Mouse (Mus musculus): ENCODE measurements at regions not wholly inside any gene's neighbourhood (a gene's known extent, or its start where the extent isn't known, plus 50 kb on each side); places are given as distances from the start of the nearest gene placed in this dataset.
A peak's percentile ranks its signal among the peaks of the same experiment; 100 is the strongest.
"Not testable (repeated sequence)": the region's sequence is repeated elsewhere in the genome, so short reads cannot be mapped to it uniquely, and the experiment has no call there.

DNA sequence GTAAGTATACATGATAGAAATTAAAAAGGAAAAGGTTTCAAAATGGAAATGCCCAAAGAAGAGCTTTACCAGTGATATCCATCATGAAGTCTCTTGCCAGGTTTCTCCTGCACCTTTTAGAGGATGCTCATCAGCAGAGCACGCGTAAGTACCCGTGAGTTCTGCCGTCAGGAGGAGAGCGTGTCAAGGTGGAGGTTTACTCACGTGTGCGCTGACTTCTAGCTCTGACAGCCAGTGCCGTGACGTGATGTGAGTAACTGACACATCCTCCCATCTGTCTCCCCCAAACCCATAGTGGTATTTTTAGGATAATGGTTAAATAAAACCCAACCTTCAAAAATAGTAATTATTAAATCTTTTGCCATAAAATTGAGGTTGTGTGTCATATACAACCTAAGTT, 55.3 kb downstream of the Adra2a start:
- no peak for DNase-seq (ENCODE audit: low spot score in 2 of 2)

DNA sequence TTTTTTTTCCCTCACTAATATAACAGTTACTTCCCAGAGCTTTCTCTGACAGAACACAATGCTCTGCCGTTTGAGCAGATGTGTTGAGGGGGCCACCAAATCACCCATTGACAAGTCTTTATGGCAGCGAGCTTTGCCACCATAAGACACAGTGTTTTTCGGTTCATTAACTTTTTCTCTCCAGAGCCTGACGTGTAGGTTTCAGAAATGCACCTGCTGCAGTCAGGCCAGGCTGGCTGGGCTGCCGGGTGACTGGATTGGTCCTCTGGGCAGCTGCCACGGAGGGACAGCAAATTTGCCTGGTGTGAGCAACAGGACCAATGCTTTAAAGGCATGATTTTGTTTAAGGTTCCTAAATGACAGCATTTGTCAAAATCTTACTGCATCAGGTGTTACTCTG, 55.8 kb downstream of the Adra2a start:
- DNase-seq (ENCODE audit: low spot score in 2 of 2), result no peak

DNA sequence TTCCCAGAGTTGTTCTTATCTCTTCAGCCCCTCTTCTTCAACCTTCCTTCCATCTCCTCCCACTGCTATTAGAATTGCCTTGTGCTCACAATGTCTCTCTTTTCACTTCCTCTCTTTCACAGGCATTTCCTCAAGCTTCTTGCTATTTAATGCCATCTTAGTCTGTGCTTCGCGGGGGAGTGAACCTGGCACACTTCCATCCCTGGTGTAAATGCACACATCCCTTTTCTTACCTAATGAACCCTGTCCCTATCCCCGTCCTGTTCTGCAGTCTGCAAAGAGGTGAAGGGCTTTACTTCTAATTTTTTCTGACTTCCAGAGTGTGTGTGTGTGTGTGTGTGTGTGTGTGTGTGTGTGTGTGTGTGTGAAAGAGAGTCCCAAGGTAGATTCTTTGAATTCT, 62.6 kb downstream of the Adra2a start:
- DNase-seq (ENCODE audit: low spot score in 2 of 2), result no peak

DNA sequence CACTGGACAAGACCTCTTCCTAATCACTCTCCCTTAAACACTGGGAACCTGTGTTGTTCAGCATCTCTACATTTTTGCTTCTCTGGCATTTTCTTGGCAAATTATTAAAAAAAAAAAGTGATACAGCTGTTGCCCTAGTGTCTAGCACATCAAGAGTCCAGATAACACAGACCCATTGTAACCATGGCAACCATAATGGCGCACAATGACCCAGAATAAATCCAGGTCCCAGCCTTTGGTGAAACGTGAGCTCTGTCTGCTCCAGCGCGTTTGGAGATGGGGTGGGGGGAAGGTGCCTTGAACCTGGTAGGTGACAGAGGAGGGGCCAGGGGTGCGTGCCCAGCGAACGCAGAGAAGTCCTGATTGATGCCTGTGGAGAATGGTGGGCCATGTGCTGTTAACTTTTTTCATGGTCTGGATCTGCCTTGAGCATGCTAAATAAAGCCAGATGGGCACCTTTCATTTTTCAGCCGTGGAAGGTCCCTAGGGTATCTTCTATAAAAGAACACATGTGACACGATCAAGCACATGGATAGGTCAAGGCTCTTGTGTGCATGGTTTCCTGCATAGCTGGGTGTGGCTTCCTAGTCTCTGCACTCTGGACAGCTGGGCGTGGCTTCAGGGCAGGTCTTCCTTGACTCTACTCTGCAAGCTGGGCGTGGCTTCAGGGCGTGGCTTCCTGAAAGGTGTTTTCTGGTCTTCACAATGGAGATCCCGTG, 63.3 kb downstream of the Adra2a start:
- peak in 1 of 2 experiments; percentile 58 for DNase-seq (ENCODE audit: low spot score in 2 of 2)

DNA sequence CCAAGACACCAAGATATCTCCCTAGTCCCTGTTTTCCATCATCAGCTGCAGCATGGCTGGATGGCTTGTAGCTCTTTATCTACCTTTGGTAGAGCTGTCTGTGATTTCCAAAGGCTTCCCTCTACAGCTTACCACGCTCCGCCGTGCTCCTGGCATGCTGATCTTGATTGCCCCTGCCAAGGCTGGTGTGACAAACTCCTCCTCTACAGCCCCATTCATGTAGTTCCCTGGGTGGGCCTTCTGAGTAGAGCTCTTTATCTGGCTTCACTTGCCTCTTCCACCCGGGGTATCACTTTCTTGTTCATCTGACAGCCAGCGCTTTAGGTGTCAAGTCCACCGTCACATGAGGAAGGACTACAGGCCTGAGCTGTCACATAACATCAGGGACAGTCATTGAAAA, 66.1 kb downstream of the Adra2a start:
- DNase-seq (ENCODE audit: low spot score in 2 of 2), result no peak

DNA sequence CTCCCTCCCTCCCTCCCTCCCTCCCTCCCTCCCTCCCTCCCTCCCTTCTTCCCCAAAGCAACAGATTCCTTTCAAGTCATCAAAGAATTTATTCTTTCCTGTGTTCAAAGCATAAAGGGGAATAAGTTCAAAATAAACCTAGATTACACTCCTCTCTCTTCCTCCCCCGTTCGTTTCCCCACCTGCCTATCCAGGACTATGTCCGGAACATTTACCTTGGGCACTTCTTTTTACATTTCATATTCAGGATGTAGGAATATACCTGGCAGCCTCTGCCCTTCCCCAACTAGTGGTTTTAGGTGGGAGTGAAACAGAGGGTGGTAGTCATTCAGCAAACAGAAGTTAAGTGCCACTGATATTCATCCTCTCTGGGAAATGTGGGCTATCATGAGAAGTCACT, 68.7 kb downstream of the Adra2a start:
- DNase-seq (ENCODE audit: low spot score in 2 of 2), result no peak

DNA sequence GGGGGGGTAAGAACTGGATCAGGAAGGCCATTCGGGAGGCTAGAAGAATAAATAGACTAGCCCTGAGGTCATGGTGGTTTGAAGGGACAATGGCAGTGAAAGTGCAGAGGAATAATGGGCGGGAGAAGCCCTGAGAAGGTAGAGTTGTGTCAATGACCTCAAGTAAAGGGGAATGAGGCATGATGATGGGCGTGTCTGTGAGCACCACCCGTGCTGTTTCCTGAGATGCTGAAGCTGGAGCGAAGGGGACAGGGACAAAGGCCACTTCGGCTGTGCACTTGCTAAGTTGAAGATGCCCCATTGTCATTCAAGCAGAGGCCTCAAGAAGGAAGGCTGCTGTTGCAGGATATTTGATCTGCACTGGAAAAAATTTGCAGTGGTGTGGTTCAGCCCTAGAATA, 69.5 kb downstream of the Adra2a start:
- no peak for DNase-seq (ENCODE audit: low spot score in 2 of 2)

DNA sequence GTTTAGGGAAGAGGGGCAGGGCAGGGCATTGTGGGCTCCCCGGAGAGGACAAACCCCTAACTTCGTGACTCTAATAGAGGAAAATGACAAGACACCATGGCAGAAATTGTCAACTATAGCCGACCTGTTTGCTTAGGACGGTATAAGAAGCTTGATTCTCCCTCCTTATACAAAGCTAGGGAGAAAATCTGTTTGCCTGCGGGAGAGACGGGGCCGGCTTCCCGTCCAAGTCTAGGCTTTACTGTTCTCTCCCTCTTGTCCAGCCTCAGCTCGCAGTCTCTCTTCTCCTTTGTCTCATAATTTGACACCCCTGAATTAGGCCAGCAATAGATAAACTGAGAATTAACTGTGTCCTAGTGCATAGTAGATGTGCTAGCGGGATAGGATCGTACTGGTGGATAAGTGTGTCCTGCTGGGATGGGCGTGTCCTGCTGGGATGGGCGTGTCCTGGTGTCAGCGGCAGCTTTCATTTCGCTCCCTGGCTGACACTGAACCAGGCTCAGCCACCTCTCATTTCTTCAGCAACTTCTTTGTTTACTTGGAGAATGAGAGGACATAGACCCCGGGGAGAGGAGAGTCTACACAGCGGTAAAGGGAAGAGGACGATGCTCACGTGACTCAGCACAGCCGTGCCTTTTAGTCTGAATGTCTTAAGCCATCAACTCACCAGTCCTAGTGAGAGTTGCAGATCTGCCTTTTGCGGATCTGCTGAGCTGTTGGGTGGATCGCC, 70.8 kb downstream of the Adra2a start:
- peak; percentile 14 to 62 for DNase-seq (ENCODE audit: low spot score in 2 of 2)

DNA sequence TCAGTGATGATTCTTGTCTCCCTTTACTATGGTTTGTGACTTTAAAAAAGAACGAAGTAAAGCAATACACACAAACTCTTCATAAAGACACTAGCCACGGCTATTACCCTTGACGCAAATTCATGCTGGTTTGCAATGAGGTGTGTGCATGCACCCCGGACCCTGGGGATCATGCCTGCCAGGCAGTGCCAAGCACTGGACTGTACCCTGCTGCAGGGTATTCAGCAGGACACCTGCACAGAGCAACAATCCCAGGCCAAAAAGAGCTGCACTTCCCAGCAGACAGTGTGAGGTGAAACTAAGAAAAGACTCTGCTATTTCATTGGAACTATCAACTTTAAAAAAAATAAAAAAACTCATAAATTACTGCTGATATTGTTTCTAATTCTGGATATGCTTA, 71.4 kb downstream of the Adra2a start:
- DNase-seq (ENCODE audit: low spot score in 2 of 2), result no peak

DNA sequence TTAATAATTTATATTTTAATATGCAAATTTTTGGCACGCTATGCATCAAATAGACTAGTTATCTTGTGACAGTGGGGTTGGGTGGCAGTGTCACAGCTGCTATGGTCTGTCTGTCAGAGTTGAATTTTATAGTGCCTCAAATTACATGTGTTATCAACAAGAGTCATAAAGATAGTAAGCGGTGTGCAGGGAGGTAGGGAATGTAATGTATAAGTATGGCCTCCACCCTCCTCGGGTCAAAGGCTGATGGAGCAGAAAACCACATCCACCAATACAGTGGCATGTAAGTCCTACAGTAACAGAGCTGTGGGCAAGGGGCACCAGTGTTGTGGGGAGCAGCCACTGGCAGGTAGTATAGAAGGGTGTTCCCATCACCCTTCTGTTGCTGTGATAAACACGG, 72.9 kb downstream of the Adra2a start:
- DNase-seq (ENCODE audit: low spot score in 2 of 2), result no peak

DNA sequence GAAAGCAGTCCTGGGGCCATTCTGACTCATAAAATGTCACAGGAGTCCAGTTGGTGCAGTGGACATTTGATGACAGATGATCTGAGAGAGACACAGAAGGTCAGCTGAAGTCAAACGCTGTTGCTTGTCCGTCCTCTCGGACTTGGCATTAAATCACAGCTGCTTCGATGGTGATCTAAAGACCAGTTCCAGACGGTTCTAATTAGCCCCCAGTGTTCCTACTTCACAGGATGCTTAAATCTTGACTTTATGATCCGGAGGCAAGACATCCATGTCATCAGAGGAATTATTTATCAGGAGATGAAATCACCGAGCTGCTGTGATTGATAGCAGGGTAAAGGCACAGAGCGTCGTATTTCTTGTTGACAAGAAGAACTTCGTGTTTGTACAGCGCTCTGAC, 73.7 kb downstream of the Adra2a start:
- DNase-seq (ENCODE audit: low spot score in 2 of 2), result no peak

DNA sequence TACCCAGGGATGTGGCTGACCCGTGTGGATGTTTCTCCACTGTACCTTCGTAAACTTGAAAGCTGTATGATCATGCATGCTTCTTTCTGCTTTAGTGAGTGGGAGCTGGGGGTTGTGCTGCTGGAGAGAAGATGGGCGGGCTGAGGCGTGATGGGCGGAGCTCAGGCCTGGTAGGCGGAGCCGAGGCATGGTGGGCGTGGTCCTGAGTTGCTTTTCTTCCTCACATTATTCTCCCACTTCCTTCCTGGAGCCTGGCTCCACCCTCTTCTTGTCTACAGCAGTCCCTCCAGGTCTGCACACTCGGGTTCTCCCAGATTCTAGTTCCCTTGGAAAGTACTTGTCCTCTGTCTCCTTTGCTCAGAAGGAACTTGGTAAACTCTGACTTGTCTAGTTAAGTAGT, 79.6 kb downstream of the Adra2a start:
- no peak for DNase-seq (ENCODE audit: low spot score in 2 of 2)

DNA sequence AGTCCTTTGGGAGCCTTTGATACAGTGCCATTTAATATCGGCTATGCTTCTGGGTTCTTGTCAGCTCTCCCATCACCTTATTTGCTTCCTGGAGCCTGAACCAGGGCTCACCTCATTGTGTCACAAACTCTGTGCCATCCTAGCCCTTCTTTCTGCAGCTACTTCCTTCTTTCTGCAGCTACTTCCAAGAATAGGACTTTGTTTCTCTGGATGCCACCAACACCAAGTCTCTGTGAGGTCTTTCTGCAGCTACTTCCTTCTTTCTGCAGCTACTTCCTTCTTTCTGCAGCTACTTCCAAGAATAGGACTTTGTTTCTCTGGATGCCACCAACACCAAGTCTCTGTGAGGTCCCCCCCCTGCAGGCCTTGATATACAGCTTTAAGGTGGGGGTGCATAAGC, 107.8 kb downstream of the Adra2a start:
- DNase-seq (ENCODE audit: low spot score in 2 of 2), result not testable (repeated sequence)

DNA sequence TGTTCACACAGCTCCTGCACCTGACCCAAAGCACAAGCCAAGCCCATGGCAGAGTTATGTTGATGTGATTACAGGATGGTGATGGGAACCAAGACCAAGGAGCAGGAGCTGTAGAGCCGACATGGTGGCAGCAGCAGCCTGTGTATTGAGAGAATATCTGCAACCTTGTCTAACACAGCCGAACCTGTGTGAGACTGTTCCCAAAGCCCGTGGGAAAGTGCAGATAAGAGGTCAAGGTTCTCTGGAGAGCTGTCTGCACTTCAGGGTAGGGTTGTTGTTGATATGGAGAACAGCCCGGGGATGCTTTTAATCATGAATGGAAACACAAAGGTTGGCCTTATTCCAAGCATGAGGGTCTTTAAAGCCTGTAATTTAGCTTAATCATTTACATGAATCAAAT, 110.4 kb downstream of the Adra2a start:
- DNase-seq (ENCODE audit: low spot score in 2 of 2), result no peak

DNA sequence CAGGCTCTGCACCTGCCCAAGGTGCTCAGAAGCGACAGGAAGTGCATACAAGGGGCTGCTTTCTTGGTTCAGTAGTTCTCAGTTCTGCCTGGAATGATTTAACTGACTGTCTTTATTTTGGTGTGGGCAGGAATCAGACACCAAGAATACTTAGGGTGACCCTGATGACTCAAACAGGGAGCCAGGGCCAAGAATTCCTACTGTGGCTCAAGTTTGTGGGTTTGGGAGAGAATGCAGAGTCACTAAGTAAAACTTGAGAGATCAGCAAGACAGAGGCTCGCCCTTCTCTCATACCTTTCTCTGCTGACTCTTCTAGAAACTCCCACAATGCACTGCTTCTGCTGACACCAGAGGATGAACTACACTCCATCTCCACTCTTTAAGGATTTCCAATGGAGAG, 126.4 kb downstream of the Adra2a start:
- no peak for DNase-seq (ENCODE audit: low spot score in 2 of 2)

DNA sequence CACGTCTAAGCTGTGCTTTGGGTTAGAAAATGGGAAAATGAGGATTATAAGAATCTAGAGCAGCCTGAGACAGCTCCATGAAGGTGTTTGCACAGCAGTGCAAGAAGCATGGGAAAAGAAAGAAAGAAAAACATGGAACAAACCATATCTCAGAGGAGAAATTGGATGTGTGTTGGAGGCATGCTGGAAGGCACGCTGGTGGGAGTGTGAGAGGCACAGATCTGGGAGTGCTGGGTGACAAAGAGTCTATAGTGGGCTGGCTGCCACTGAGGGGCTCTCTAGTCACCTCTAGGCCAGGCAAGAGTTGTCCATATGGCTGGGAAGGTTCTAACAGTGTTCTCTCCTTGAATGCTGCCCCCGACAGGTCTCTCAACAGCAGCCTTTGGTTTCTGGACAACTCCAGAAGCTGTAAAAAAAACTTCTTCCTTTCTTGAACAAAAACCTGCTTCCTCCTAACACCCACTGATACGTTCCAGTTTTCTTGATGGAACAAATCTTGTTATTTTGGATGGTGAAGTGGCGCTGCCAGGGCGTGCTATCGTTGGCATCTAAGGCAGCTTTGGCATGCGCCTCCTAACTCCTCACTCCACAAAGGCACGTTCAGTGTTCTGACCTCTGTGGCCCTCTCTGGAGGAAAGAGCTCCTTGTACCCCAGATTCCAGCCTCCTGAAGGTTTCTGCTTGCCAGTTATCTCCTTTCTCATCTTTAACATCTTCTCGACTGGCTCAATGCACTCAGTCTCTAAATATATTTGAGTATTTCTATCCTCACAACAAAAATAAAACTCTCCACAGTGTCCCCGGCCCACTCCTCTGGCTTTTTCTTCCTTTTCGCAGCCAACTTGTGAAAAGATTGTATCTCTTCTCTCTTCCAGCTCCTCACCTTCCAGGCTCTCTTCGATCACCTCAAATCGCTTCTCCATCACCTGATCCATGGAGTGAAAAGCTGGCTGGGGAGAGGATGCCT, 130.4 kb downstream of the Adra2a start:
- DNase-seq (ENCODE audit: low spot score in 2 of 2), result no peak

DNA sequence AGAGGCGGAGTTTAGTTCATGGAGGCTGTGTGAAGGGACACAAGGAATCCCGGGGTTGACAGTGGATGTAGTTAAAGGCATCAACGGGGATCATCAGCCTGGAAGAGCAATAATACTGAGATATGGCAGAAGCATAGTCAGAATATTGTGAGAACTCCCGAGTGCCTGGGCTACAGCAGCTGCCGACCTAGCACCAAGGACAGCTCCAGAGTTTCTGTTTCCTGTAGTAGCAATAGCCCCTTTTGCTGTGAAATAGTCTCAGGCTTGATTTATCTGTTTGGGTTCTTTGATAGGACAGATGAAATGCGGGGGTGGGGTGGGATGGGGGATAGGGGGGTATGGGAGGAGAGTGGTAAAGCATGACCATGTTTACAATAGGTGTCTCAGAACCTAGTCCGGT, 131.8 kb downstream of the Adra2a start:
- peak in 1 of 2 experiments; percentile 22 for DNase-seq (ENCODE audit: low spot score in 2 of 2)

DNA sequence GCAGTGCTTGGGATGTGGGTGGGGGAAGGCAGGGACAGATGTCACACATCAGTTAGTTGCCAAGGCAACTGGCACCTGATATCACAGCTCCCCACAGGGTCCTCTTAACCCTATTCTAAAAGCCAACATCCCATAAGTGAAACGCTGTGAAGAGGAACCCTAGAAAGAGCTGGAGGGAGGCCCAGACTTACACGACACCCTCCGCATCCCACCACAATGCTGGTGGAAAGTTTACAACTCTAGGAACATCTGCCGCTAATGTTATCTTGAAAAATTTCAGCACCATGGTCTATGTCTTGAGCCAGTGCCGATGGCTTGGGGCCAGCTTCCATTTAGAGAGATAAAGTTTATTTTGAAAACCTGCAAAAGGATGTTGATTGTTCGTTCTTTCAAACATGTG, 133.5 kb downstream of the Adra2a start:
- no peak for DNase-seq (ENCODE audit: low spot score in 2 of 2)

DNA sequence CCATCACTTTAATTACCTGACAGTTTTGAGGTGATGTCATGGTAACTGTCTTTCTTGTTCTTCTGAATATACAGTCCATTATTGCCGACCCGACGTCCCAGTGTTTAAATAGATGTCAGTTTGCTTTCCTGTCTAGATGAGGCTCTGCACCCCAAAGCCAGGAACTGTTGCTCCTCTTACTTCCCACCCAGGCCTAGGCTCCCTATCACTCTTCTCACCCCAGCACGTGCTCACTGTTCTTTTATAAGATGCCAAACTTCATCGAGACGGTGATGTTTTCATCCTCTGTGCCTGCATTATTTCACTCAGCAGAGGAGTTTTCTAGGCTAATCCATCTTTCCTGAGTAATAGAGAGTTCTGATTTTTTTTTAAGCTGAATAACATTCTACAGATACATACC, 156.5 kb downstream of the Adra2a start:
- no peak for DNase-seq (ENCODE audit: low spot score in 2 of 2)

DNA sequence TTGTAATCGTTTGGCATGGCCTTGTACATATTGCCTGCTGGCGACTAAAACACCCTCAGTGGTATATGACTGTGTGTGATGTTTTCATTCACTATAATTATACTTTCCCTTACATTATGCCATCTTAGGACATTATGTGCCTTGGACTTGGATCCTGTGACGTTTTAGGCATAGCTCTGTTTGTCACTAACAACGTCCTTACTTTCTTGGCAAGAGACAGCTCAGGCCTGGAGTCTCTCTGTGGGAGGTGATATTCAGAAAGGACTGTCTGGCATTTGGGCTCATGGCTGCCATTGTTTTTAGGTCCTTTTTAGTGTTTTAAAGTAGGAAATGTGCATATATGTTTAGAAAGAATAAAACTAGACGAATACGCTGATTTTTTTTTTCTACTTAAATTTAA, 158.5 kb downstream of the Adra2a start:
- no peak for DNase-seq (ENCODE audit: low spot score in 2 of 2)

DNA sequence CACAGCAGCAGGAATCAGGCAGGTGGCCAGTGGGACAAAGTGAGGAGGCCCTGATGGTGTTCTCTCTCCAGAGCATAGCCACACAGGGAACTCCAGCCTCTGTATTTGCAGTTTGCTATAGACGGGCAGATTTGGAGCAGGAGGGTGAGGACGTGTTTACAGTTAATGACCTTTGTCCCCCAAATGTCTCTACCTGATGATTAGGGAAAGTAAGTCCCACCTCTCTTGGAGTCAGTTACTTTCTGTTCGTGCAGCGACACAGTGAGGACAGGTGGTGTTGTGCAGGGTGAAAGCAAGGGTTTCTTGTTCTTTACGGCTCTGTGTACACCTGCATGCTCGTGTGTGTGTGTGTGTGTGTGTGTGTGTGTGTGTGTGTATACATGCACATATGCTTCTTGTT, 162.9 kb downstream of the Adra2a start:
- no peak for DNase-seq (ENCODE audit: low spot score in 2 of 2)

DNA sequence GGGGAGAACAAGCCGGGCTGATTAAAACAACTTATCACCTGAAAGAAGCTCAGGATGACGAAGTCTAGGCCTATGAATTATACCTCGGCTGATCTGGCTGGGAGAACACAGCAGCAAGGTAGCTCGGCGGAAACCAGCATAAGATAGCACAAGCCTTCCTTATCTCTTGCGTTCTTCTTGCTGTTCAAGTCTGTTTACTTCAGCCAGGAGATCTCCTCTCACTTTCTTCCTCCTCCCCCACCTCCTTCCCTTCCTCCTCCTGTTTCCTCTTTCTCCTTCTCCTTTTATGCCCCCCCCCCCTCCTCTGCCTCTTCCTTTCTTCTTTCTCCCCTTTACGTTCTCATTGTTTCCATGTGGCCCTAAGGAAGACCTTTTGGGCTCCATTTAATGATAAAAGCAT, 168.2 kb downstream of the Adra2a start:
- DNase-seq (ENCODE audit: low spot score in 2 of 2), result no peak

DNA sequence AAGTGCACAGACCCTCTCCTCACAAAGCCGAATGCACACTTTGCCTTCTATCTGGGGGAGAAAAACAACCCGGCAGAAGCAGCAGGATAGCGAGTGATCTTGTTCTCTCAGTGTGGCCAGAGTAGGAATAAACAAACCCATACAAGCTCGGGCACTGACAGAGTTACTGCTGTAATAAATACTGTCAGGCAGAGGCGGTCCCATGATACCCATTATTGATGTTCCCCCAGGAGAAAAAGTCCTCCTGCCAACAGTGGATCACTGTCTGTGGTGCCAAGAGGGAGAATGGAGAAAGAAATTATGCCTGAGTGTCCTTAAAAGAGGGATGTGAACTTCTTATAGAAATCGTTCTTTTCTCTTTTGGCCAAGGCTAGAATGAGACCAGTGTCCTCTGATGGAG, 200.2 kb downstream of the Adra2a start:
- DNase-seq (ENCODE audit: low spot score in 2 of 2), result no peak

Data from spleen, postnatal 10 days (tissue).